Mouse (Mus musculus): ENCODE data around the gene Ly6g6f. TPM values are rescaled to one million over a fixed set of nuclear protein-coding genes. Genes with fewer than 3 reads are reported as not detected.

The Ly6g6f gene
- total RNA-seq, 2 experiments from 2014 or later: not detected

Other genes starting within 250 kb of the Ly6g6f start
- 10 to 100 TPM; 54.9 to 61.0 TPM for gene Stk19, start 248.7 kb downstream of the Ly6g6f start, total RNA-seq (2021)
- gene Dxo, start 248.6 kb downstream of the Ly6g6f start, total RNA-seq (2021): 10 to 100 TPM; 37.1 to 43.9 TPM
- gene Skiv2l, start 235.4 kb downstream of the Ly6g6f start, total RNA-seq (2021): 10 to 100 TPM; 69.5 to 72.4 TPM
- 10 to 100 TPM; 29.2 to 32.1 TPM for gene Nelfe, start 235.2 kb downstream of the Ly6g6f start, total RNA-seq (2021)
- under 1 TPM in 1 of 2 experiments, not detected in 1; 0.23 TPM for gene Cfb, start 223.1 kb downstream of the Ly6g6f start, total RNA-seq (2021)
- gene Zbtb12, start 206.1 kb downstream of the Ly6g6f start, total RNA-seq (2021): 1 to 10 TPM; 6.9 to 8.0 TPM
- not detected for gene Gm20547, start 203.6 kb downstream of the Ly6g6f start, total RNA-seq (2021)
- 1 to 10 TPM in 1 of 2 experiments, under 1 TPM in 1; 0.22 to 2.0 TPM for gene C2, start 187.3 kb downstream of the Ly6g6f start, total RNA-seq (2021)
- gene Ehmt2, start 187.1 kb downstream of the Ly6g6f start, total RNA-seq (2021): 100 to 1,000 TPM; 175 to 182 TPM
- gene Slc44a4, start 171.1 kb downstream of the Ly6g6f start, total RNA-seq (2021): under 1 TPM in 1 of 2 experiments, not detected in 1; 0.28 TPM
- gene Neu1, start 154.4 kb downstream of the Ly6g6f start, total RNA-seq (2021): 10 to 100 TPM; 37.6 to 41.2 TPM
- 10 to 100 TPM; 28.0 to 35.6 TPM for gene Hspa1b, start 126.4 kb downstream of the Ly6g6f start, total RNA-seq (2021)
- gene Gm20481, start 115.7 kb downstream of the Ly6g6f start, total RNA-seq (2021): not detected
- gene Hspa1a, start 113.5 kb downstream of the Ly6g6f start, total RNA-seq (2021): 10 to 100 TPM; 19.1 to 26.6 TPM
- under 1 TPM; 0.42 to 0.48 TPM for gene Hspa1l, start 112.9 kb downstream of the Ly6g6f start, total RNA-seq (2021)
- gene Lsm2, start 103.7 kb downstream of the Ly6g6f start, total RNA-seq (2021): 10 to 100 TPM; 17.3 to 19.1 TPM
- 10 to 100 TPM; 45.1 to 50.1 TPM for gene Vars, start 84.6 kb downstream of the Ly6g6f start, total RNA-seq (2021)
- gene Vwa7, start 69.0 kb downstream of the Ly6g6f start, total RNA-seq (2021): under 1 TPM; 0.22 to 0.33 TPM
- gene Sapcd1, start 57.6 kb downstream of the Ly6g6f start, total RNA-seq (2021): under 1 TPM; 0.62 to 0.94 TPM
- gene Msh5, start 38.9 kb downstream of the Ly6g6f start, total RNA-seq (2021): under 1 TPM; 0.62 to 0.73 TPM
- gene Clic1, start 35.6 kb downstream of the Ly6g6f start, total RNA-seq (2021): 10 to 100 TPM in 1 of 2 experiments, 1 to 10 TPM in 1; 6.7 to 11.5 TPM
- gene Ddah2, start 26.6 kb downstream of the Ly6g6f start, total RNA-seq (2021): 10 to 100 TPM; 16.0 to 18.0 TPM
- gene Ly6g6c, start 20.2 kb downstream of the Ly6g6f start, total RNA-seq (2021): not detected
- gene Mpig6b, start 19.4 kb downstream of the Ly6g6f start, total RNA-seq (2021): not detected
- 1 to 10 TPM; 3.6 to 5.4 TPM for gene Ly6g6e, start 8.7 kb downstream of the Ly6g6f start, total RNA-seq (2021)
- gene Ly6g6d, start 7.5 kb downstream of the Ly6g6f start, total RNA-seq (2021): 1 to 10 TPM in 1 of 2 experiments, under 1 TPM in 1; 0.99 to 2.1 TPM
- gene Abhd16a, start 3.7 kb upstream of the Ly6g6f start, total RNA-seq (2021): 100 to 1,000 TPM; 101 to 102 TPM
- gene Ly6g5c, start 22.7 kb upstream of the Ly6g6f start, total RNA-seq (2021): not detected
- gene Ly6g5b, start 29.8 kb upstream of the Ly6g6f start, total RNA-seq (2021): under 1 TPM in 1 of 2 experiments, not detected in 1; 0.70 TPM
- 10 to 100 TPM; 13.0 to 15.2 TPM for gene Gpank1, start 35.8 kb upstream of the Ly6g6f start, total RNA-seq (2021)
- 100 to 1,000 TPM; 169 to 176 TPM for gene Csnk2b, start 36.4 kb upstream of the Ly6g6f start, total RNA-seq (2021)
- 10 to 100 TPM; 25.6 to 29.3 TPM for gene D17H6S53E, start 40.8 kb upstream of the Ly6g6f start, total RNA-seq (2021)
- gene Apom, start 46.4 kb upstream of the Ly6g6f start, total RNA-seq (2021): not detected
- gene Bag6, start 49.6 kb upstream of the Ly6g6f start, total RNA-seq (2021): 100 to 1,000 TPM; 304 to 319 TPM
- 100 to 1,000 TPM; 315 to 340 TPM for gene Prrc2a, start 79.3 kb upstream of the Ly6g6f start, total RNA-seq (2021)
- 10 to 100 TPM; 10.1 to 10.9 TPM for gene Aif1, start 90.5 kb upstream of the Ly6g6f start, total RNA-seq (2021)
- gene Lst1, start 102.8 kb upstream of the Ly6g6f start, total RNA-seq (2021): 1 to 10 TPM; 7.1 to 7.7 TPM
- gene Ltb, start 108.8 kb upstream of the Ly6g6f start, total RNA-seq (2021): under 1 TPM in 1 of 2 experiments, not detected in 1; 0.30 TPM
- gene Tnf, start 116.4 kb upstream of the Ly6g6f start, total RNA-seq (2021): not detected
- gene Lta, start 119.7 kb upstream of the Ly6g6f start, total RNA-seq (2021): under 1 TPM; 0.28 to 0.42 TPM
- not detected for gene Gm16181, start 135.2 kb upstream of the Ly6g6f start, total RNA-seq (2021)
- 100 to 1,000 TPM; 602 to 647 TPM for gene Atp6v1g2, start 148.1 kb upstream of the Ly6g6f start, total RNA-seq (2021)
- 10 to 100 TPM; 13.3 to 13.6 TPM for gene Nfkbil1, start 150.2 kb upstream of the Ly6g6f start, total RNA-seq (2021)
- gene Ddx39b, start 156.1 kb upstream of the Ly6g6f start, total RNA-seq (2021): 100 to 1,000 TPM; 220 to 232 TPM
- gene H2-D1, start 177.1 kb upstream of the Ly6g6f start, total RNA-seq (2021): 10 to 100 TPM; 13.4 to 18.0 TPM
- gene H2-Q1, start 234.8 kb upstream of the Ly6g6f start, total RNA-seq (2021): under 1 TPM in 1 of 2 experiments, not detected in 1; 0.20 TPM